Mouse (Mus musculus) liver, postnatal 0 days (tissue): ENCODE data around the gene Fads2. TPM values are rescaled to one million over a fixed set of nuclear protein-coding genes. Genes with fewer than 3 reads are reported as not detected.
A peak's percentile ranks its signal among the peaks of the same experiment; 100 is the strongest.

Experiments used
- ATAC-seq: fragments of 200-750 bp; cut with Nextera tagmentation; 2 replicates; pipeline ENCODE4 v1.8.0; 2017; ENCODE audit warnings: mild to moderate bottlenecking, moderate library complexity
- DNase-seq: peaks from one replicate; pipeline ENCODE4 v3.0.0-alpha.2; 2016
- H3K27ac ChIP-seq: fragments of 300-500 bp; sonication (generic); 2 replicates; pipeline ENCODE4 v1.5.1; 2014; ENCODE audit warnings: antibody characterized with exemption, moderate library complexity, mild to moderate bottlenecking, low read depth
- H3K27me3 ChIP-seq: fragments of 300-500 bp; sonication (generic); 2 replicates; pipeline ENCODE4 v1.6.1; 2014; ENCODE audit warnings: low read length, control low read depth, mixed read lengths; ENCODE audit not compliant: insufficient read depth
- H3K36me3 ChIP-seq: fragments of 300-500 bp; sonication (generic); replicated peaks from 2 replicates; pipeline ENCODE4 v1.6.1; 2014; ENCODE audit warnings: mild to moderate bottlenecking, control low read depth, low read length, moderate library complexity, mixed read lengths; ENCODE audit not compliant: insufficient read depth
- H3K4me1 ChIP-seq: fragments of 300-500 bp; sonication (generic); 2 replicates; pipeline ENCODE4 v1.6.1; 2014; ENCODE audit warnings: antibody characterized with exemption, mild to moderate bottlenecking, control low read depth; ENCODE audit not compliant: insufficient read depth
- H3K4me2 ChIP-seq: fragments of 300-500 bp; sonication (generic); 2 replicates; pipeline ENCODE4 v1.6.1; 2014; ENCODE audit warnings: low read depth, mild to moderate bottlenecking, low read length, moderate library complexity, mixed read lengths
- H3K4me3 ChIP-seq: fragments of 300-500 bp; sonication (generic); 2 replicates; pipeline ENCODE4 v1.5.1; 2014; ENCODE audit warnings: low read depth, low read length
- H3K9ac ChIP-seq: fragments of 300-500 bp; sonication (generic); replicated peaks from 2 replicates; pipeline ENCODE4 v1.6.1; 2014; ENCODE audit warnings: mild to moderate bottlenecking, moderate library complexity
- H3K9me3 ChIP-seq: fragments of 300-500 bp; sonication (generic); 2 replicates; pipeline ENCODE4 v1.6.1; 2016; ENCODE audit warnings: mild to moderate bottlenecking, control low read depth, low read length, mixed read lengths
- CTCF ChIP-seq: sonication (generic); IDR thresholded peaks from 2 replicates; pipeline ENCODE4 v1.5.1; 2016; ENCODE audit warnings: antibody characterized with exemption, low read depth
- EP300 ChIP-seq: IDR thresholded peaks from 2 replicates; pipeline ENCODE4 v1.6.1; 2016; ENCODE audit warnings: antibody characterized with exemption, low read depth, mild to moderate bottlenecking
- WGBS: fragments of 180-500 bp; shearing (Covaris S2); extraction: QIAGEN DNeasy Blood & Tissue Kit; methylation state at CpG from one replicate; pipeline ENCODE4 v1.1.7; 2014; ENCODE audit not compliant: insufficient replicate concordance; 5-methylcytosine and 5-hydroxymethylcytosine counted together
- polyA plus RNA-seq: library from polyadenylated mRNA; unstranded; fragments of >200 nt; fragmentation: Nextera tagmentation; extraction: Ambion mirVana; gene quantifications from 2 replicates; pipeline ENCODE4 v1.2.1, GENCODE M21; 2015

Gene Fads2
- 203 and 216 TPM in 2 replicates for polyA plus RNA-seq

DNA sequence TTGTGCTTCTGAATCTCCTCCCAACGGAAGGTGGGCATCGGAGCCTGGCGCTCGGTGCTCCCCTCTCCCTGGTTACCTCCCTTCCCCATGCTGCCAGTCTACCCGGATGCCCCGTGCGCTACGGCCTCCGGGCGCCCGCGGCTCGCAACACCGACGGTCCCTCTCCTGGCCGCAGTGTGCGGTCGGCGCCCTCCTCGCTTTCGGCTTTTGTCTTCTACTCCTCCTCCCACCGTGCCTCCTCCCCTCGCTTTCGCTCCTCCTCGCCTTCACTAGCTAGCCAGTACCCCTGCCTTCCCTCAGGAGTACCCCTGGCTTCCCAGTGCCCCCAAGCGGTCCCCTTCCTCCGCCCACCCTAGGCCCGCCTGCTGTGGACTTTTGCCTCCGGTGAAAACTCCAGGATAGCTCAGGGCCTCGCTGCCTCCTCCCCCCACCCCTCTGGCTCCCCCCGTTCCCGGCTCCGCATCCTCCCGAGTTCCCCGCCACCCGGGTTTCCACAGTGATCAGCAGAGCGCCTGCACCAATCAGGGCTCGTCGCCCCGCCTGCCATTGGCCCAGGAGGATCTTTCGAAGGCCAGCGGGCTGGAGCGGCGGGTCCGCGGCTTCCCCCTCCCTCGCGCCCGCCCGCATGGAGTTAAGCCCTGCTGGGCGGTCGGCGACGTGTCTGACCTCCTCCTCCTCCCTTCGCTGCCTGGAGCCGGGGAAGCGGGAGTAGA lies at the start of gene Fads2:
Gene Fads2, minus strand, starts transcription at position 406 of the 713 bp plus-strand sequence.
- 2% methylated on average over 53 of the region's 57 CpGs for WGBS
- Histone ChIP-seq H3K27me3 (no peaks in the 10 kb centered on the region), H3K4me2 (peak within 1 kb of the TSS; percentile 88), H3K4me1 (peaks cover 43% of the 10 kb centered on the region), H3K4me3 (peak within 1 kb of the TSS; percentile 64), H3K27ac (peak within 1 kb of the TSS; percentile 65), H3K9me3 (no peaks in the 10 kb centered on the region), H3K9ac (peak within 1 kb of the TSS; percentile 67), H3K36me3 (no peaks in the 10 kb centered on the region)
- ATAC-seq (peak; percentile 83), DNase-seq (peak; percentile 86)
- TF ChIP-seq EP300 (peak; percentile 26; the same call in 1 of the 2 replicates), CTCF (peak; percentile 33)

DNA sequence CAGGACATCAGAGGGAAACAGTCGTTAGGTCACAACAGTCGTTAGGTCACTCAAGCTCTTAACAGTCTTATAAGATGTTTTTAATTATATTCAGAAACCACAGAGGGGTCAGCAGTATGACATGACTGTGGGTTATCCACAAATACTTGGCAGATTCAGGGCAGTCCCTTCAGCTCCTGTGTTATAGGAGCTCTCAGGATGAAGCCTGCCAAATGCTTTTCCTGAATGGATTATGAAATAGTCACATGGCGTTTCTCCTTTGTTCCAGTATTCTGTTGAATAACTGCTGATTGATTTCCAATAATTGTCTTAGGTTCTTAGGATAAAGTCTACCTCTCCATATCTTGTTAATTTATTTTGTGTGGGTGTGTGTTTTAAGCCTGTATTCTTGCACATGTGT lies 47.6 kb upstream of the Fads2 start:
- Histone ChIP-seq H3K4me2 (no peak overlapping the region), H3K9ac (no peak overlapping the region), H3K9me3 (no peaks in the 10 kb centered on the region), H3K4me1 (no peaks in the 10 kb centered on the region), H3K4me3 (no peak overlapping the region), H3K36me3 (no peaks in the 10 kb centered on the region), H3K27me3 (no peaks in the 10 kb centered on the region), H3K27ac (no peak overlapping the region)
- 56% methylated on average over 3 of the region's 3 CpGs for WGBS
- DNase-seq, result no peak
- peak; percentile 35; the same call in 1 of the 2 replicates for ATAC-seq
- TF ChIP-seq EP300, result peak; percentile 75
- no peak for TF ChIP-seq CTCF

DNA sequence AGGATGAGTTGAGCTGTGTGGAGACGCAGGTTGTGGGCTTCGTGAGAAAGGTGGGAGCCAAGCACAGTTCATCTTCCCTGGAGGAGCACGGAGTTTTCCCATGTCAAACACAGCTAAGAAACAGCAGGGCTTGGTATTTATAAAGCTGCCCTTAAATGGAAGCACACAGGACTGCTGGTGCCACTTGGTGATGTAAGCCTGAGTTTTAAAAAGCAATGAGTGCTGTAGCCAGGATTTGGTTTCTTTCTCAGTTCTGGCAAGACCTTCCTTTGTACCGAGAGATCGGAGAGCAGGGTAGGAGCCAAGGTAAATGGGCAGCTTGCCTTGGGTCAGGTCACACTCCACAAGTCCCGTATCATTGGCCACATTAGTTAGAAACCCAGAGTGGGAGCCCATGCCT lies 47.0 kb upstream of the Fads2 start:
- no peak for DNase-seq
- ATAC-seq, result no peak
- Histone ChIP-seq H3K36me3 (no peaks in the 10 kb centered on the region), H3K9me3 (no peaks in the 10 kb centered on the region), H3K4me1 (no peaks in the 10 kb centered on the region), H3K27me3 (no peaks in the 10 kb centered on the region), H3K4me3 (no peak overlapping the region), H3K4me2 (no peak overlapping the region), H3K9ac (no peak overlapping the region), H3K27ac (no peak overlapping the region)
- 77% methylated on average over 6 of the region's 6 CpGs for WGBS
- TF ChIP-seq CTCF (no peak), EP300 (no peak)

DNA sequence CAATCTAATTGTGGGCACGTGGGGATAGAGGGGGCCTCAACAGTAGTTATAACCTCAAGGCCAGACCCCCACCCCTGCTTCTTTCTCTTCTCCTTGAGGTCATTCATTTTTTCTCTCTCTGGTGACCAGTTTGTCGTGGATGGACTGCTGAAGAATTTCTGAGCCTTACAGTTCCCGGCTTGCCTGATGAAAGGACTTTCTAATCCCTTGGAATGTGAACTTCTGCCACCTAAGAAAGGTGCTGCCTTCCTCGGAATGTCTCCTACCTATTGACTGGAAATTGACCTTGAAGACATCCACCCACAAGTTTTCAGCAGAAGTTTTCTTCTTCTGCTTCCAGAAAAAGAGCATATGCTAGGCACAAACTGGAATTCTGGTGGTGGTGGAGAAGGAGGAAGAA lies 42.9 kb upstream of the Fads2 start:
- no peak overlapping the region for H3K9ac ChIP-seq
- TF ChIP-seq EP300 (no peak), CTCF (no peak)

DNA sequence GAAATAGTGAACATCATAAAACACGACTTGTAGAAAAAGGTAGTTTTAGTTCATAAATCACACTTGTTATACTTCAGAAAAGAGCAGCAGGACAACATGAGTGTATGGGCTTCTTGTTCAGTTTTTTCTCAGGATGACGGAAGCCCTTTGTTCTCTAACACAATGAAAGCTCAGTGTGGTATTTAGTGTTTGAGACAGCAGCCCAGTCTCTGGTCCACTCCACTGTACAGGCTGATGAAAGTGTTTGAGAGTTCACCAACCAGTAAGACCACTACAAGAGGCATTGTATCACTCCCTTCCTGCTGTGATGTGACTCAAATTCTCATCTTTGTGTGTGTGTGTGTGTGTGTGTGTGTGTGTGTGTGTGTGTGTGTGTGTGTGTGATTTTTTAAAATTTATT lies 42.1 kb upstream of the Fads2 start:
- ATAC-seq, result no peak
- Histone ChIP-seq H3K9me3 (no peaks in the 10 kb centered on the region), H3K27ac (no peak overlapping the region), H3K4me3 (no peak overlapping the region), H3K9ac (no peak overlapping the region), H3K4me1 (no peaks in the 10 kb centered on the region), H3K36me3 (no peaks in the 10 kb centered on the region), H3K27me3 (no peaks in the 10 kb centered on the region), H3K4me2 (no peak overlapping the region)
- DNase-seq, result no peak
- 62% methylated on average over 2 of the region's 2 CpGs for WGBS
- TF ChIP-seq CTCF (no peak), EP300 (no peak)

More for the DNA sequence above, 42.9 kb upstream of the Fads2 start:
- DNase-seq, result no peak
- Histone ChIP-seq H3K4me3 (no peak overlapping the region), H3K27ac (no peak overlapping the region), H3K36me3 (no peaks in the 10 kb centered on the region), H3K4me1 (no peaks in the 10 kb centered on the region), H3K9me3 (no peaks in the 10 kb centered on the region), H3K4me2 (no peak overlapping the region), H3K27me3 (no peaks in the 10 kb centered on the region)
- WGBS, result 60% methylated on average over 4 of the region's 4 CpGs
- no peak for ATAC-seq

DNA sequence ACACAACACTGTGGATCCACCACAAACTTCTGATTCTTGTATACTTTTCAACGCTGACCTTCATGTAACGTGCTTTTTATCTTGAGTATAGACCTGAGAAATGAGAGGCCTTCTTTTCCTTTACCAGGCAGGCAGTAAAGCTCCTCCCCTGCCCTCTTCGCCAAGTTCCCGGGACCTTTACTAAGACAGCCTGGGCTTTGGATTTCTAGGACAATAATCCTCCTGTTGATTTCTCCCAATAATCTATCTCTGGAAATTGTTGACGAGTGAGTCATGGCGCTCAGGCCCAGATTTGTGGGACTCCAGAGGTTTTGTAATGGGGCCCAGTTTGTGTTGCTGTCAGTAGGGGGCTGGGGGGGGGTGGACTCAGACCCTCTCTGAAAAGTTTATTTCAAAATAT lies 38.2 kb upstream of the Fads2 start:
- H3K9me3 ChIP-seq, result no peaks in the 10 kb centered on the region
- TF ChIP-seq EP300, result no peak
- TF ChIP-seq CTCF, result no peak
- WGBS, result 83% methylated on average over 6 of the region's 6 CpGs
- DNase-seq (no peak), ATAC-seq (no peak)
- H3K27me3 ChIP-seq, result no peaks in the 10 kb centered on the region
- H3K9ac ChIP-seq, result no peak overlapping the region
- H3K4me1 ChIP-seq, result no peaks in the 10 kb centered on the region
- H3K4me3 ChIP-seq, result no peak overlapping the region
- no peak overlapping the region for H3K4me2 ChIP-seq
- no peak overlapping the region for H3K27ac ChIP-seq
- no peaks in the 10 kb centered on the region for H3K36me3 ChIP-seq
